Mouse (Mus musculus): ENCODE results near the gene Setd5. TPM values are rescaled to one million over a fixed set of nuclear protein-coding genes. Genes with fewer than 3 reads are reported as not detected.

Gene Setd5
- total RNA-seq (2022) = 100 to 1,000 TPM in 2 of 4 experiments, 10 to 100 TPM in 2; 88.7 to 146 (median 108) TPM

DNA sequence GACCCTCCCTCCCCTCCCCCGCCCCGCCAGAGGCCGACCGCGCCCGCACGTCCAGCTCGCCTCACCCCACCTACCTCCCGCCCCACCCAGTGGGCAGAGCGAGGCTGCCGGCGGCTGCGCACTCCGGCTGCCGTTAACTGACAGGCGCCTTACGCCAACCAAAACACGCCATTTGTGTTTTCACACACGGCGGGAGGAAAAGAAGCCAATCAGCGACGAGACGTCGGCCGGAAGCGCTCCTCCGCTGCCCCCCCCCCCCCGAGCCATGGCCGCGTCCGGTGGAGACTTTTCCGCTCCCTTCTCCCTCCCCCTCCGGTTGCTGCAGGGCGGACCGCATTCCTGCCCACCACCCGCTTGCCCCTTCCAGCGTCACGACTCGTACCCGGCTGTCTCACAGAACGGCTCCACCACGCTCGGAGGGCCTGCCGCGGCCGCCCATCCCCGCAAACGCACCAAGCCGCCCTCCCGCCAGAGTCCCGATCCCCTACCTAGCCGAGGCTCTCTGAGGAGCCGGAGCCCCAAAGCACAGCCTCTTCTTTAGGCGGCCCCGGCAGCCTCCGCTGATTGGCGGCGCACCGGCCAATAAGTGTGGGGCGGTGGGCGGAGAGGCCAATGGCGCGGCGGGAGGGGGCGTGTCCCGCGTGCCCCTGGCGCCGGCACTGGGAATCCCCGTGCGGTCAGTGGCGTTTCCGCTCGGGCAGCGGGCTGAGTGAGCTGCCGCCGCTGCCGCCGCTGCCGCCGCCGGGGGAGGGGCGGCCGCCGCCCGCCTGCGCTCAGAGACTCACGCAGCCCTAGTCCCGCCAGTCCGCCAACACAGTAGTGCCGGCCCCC lies at the start of gene Setd5:
TSS of gene Setd5 (plus strand) at position 680 of the 831 bp plus-strand sequence.
- peak; percentile 97 for DNase-seq

GRCm38 (mm10) chr6:113027446-113027845 lies 49.7 kb upstream of the Setd5 start:
- no peak for DNase-seq

DNA sequence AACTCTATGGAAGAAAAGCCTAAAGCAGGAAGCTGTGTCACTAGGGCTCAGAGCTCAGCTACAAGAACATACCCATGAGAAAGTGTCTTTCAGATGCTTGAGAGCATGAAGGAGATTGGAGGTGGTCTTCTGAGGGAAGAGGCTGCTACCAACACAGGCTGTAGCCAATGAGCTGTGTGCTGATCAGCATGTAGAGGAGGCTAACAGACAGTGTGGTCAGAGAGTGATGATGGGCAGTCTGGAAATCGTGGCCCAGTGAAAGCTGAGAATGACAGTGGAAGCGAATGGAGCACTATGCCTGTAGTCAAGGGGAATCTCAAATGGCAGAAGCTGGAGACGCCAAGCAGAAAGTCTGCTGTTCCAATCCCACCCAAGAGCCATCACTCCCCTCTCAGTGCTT lies 48.2 kb upstream of the Setd5 start:
- DNase-seq = no peak

DNA sequence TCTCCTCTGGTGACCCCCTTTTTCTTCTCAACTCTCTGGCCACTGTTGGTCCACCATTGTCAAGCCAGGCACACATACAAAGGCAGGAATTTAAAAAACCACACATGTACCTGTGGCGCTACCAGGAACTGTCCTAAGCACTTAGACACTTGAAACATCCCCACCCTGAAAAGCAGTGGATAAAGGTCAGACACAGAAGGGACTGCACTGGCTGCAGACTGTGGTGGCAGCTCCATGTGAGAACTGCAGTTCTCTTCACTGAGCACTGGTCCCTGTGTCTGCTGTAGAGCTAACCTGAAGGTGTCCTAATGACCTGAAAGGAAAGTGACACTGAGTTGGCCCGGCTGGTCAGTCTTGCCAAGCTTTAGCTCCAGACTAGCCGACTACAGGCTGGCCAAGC lies 46.6 kb upstream of the Setd5 start:
- DNase-seq = no peak

DNA sequence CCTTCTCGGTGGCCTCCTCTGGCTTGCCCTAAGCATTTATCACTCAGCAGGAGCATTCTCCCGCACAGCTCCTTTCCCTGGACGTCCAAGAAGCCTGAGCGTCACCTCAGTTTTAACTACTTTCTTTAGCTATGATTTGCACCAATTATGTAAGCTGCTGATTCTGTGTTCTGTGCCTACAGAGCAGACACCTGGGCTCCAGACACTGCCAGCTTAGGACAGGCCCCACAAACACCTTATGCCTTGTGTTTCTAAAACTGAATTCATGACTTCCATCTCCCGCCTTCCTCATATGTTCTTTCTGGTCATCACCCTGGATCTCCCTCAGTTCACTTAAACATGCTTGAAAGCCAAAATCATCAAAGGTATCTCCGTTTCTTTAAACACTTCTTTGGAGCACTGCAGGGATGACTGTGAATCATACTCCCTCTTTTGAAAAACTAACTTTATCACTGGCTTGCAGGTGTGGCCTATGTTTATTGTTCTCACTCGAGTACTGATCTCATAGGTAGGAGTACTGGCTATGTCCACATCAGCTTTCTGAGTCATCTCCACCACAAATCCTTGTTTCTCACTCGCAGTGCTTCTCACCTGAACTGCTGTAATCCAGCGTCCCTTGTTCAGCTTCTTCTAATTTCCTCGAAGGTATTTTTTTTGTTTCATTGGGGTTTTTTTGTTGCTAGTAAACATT lies 46.0 kb upstream of the Setd5 start:
- no peak for DNase-seq

- DNase-seq = no peak
These were observed 45.0 kb upstream of the Setd5 start for GRCm38 (mm10) chr6:113032121-113032520.

GRCm38 (mm10) chr6:113033185-113033584 lies 44.0 kb upstream of the Setd5 start:
- DNase-seq = no peak

- DNase-seq = no peak
These were observed 42.7 kb upstream of the Setd5 start for GRCm38 (mm10) chr6:113034466-113034865.

DNA sequence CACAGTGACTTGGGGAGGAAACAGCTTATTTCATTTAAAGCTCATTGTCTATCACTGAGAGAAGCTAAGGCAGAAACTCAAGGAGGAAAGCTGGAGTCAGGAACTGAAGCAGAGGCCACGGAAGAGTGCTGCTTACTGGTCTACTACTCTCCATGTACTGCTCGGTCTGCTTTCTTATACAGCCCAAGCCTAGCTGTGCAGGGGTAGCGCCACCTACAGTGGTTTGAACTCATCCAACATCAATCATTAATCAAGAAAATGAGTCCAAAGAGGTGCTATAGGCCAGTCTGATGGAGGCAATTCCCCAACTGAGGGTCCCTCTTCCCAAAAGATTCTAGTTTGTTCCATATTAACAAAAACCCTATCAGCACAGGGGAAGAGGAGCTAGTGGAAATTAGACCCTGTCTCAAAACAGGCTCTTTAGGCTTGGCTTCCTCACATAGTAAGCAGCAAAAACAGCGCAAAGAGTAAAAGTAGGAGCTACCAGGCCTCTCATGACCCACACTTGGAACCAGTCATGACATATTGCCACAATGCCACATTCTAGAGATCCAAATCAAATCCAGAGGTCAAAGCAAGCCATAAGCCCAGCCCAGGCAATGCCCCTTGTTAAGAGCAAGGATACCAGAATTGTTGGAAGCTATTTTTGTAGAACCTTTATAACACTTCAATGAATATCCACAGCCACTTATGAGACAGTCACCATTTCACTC lies 40.5 kb upstream of the Setd5 start:
- DNase-seq = no peak

DNA sequence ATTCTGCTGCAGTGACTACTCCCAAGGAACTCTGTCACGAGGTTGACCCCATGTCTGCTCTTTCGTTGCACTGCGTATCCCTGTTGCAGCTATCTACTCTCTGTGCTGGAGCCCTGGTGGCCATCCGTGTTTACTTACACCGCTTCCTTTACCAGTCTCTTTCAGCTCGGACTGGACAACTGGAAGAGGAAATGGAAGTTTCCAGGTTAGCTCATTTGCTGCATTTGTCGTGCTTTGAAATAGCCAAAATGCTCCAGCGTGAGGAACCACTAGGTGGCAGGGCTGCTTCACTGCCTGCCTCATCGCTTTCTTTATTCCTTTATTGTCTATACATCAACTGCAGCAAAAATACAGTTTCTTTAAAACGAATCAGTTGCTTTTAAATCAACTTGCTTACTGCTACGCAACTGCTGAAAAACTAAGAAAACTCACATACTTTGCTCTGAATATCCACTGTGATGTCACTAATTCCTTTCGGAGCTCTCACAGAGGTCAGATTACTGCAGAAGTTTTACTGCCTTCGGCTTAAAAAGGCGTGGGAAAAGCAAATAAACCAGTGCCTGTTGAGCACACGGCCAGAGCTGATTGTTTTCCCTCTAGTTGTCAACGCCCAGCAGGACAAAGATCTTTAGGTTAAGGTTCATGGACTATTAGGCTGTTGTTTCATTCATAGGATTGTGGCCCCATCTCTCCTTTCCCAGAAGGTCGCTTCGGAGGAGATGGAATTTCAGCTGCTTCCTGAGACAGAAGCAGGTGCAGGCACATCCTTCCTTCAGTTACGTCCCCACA lies 39.0 kb upstream of the Setd5 start:
- DNase-seq = no peak

DNA sequence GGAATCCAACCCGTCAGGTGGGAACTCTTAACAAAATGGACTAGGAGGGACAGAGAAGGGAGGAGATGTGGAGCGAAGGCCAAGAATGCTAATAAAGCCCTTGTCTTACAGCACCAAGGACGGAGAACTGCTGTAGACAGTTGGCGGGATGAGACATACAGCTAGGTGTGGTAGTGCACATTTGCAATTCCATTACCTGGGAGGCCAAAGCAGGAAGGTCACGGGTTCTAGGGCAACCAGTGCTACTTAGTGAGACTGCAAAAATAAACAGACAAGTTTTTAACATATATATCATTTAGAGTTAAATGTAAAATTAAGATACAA lies 38.5 kb upstream of the Setd5 start:
- no peak for DNase-seq

DNA sequence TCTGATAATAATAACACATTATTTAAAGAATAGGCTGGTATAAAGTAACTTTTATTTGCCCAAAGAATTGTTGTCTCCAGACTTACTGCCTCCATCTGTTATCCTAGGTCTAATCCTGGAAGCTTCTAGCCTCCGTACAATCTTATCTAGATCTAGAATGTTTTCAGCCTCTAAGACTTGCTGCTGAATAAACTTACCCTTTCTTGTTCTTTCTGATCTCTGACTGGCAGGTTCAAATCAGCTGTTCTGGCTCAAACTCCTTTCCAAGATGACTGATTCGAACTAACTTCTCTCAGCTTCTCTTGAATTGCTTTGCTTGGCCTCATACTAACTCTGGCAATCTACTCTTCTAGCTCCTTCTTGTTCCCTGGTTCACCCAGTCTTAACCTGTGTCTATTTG lies 36.8 kb upstream of the Setd5 start:
- DNase-seq = no peak

DNA sequence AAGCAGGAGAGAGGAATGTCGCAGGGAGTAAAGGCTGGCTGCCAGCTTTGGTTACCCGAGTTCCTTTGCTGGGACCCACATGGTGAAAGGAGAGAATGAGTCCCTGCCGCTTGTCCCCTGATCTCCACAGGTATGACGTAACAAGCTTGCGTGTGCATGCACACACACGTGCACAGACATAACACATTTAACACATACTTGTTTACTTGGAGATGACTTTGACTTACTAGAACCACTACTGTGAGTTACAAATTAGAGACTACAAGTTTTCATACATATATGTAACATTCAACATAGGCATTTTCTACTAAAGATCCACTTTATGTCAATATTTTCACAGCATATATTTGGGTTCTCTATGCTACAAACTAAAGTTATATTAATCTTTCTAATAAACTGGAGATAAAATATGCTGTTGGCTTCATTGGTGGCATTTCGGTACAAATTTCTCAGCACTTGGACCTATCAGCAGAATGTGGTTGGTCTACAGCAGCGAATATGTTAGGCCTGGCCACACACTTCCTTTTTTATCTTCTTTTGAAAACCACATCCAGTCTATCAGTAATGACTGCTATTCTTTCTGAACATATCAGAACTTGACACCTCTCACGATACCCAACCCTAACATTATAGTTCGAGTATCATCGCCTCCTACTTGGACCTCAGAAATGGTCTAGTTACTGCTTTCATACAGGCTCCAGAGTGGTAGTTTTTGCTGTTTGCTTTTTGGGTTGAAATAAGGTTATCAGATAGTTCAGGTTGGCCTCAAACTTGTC lies 35.8 kb upstream of the Setd5 start:
- DNase-seq = no peak

- no peak for DNase-seq
These were observed 31.6 kb upstream of the Setd5 start for GRCm38 (mm10) chr6:113045575-113045974.

DNA sequence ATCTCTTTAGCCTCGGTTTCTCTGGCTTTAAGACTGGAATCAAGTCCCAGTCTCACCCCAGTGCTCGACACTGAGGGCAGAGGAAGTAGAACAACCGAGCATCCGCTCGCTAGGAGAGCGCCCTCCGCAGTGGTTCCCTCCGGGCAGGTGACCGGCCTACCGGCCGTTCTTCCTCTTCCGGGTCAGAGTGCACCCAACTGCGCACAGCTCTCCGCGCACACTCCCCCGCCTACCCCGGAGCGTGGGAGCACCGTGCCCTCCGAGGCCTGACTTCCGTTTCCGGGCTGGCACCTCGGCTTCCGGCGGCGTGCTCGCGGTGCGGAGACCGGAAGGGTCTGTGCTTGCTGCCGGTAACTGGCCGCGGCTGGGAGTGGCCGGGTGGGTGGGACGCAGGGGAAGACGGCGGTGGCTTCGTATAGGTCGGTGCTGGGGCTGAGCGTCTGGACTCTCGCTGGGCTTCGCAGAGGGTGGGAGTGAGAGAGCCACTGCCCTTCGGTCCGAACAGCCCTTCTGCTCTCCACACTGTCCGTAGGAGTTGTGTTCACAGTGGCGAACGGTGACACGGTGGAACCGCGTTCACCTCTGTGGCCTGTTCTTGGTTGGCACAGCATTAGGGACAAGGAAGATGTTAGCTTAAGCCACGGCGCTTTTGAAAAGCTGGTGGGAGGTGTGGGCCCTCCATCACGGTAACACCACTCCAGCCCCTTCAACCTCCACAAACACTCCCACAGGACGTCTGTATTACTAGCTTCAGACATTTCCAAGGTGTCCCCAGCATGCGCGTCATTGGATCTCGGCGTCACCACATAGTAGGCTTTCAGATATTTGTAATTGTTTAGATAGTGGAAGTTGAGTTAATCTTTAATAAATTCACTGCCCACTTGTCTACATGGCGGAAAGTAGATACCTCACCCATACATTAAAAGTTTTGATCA lies 30.9 kb upstream of the Setd5 start, which contains the start of gene Thumpd3:
TSS of gene Thumpd3 (plus strand) at position 185 of the 935 bp plus-strand sequence.
- DNase-seq = peak; percentile 95

DNA sequence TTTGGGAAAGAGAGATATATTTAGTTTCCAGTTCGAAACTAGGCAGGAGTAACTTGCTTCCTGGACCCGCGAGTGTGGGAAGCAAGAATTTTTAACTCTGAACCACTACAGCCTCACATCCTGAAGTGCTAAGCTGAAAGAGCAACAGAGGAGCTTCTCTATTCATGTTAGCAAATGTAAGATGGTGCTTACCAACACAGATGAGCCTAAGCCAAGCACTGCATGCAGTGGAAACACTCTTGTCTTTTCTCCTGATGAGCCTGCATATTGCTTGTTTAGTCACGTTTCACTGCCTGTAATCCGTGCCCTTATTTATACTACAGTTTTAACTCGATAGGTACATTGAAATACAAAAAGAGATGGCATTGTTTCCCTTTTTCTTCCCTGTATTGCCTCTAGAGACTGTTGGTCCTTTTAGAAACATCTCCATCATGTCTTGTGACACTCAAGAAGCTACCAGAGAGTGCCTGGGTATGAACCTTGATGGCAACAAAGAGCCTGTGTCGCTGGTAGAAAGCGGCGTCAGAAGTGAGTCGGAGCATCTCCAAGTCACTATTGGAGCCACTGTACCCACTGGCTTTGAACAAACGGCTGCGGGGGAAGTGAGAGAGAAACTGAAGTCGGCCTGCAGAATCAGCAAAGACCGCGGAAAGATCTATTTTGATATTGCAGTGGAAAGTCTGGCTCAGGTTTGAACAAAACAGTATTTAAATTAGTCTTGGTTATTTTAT lies 30.0 kb upstream of the Setd5 start:
- DNase-seq = no peak

DNA sequence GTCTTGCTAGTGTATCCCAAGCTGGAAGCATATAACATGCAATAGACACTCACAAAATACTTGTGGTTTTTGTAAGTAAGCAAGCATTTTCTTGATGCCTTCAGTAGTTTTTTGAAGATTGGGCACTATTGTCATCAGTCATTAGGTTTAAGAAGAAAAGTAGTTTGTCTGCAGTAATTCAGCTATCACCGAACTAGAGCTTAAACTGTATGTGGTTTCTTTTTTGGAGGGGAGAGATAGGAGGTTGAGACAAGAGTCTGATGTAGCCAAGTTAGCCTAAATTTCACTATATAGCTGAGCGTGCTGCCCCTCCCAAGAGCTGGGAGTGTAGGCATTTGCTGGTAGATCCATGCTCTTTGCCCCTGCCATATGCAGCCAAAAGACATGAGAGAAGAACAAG lies 28.8 kb upstream of the Setd5 start:
- no peak for DNase-seq

GRCm38 (mm10) chr6:113049159-113049558 lies 28.0 kb upstream of the Setd5 start:
- DNase-seq = no peak

- DNase-seq = no peak
These were observed 24.2 kb upstream of the Setd5 start for GRCm38 (mm10) chr6:113052972-113053371.

Measured in adrenal gland, adult 8-10 months (tissue).